Mouse (Mus musculus): ENCODE results near the gene Pla2g4b. TPM values are rescaled to one million over a fixed set of nuclear protein-coding genes. Genes with fewer than 3 reads are reported as not detected.

Gene Pla2g4b
- 1 to 10 TPM in 1 of 2 experiments, under 1 TPM in 1; 0.72 to 1.7 TPM for total RNA-seq (2021)
- long read RNA-seq, experiment 1: 0 reads
- long read RNA-seq, experiment 2: 0 reads

GRCm38 (mm10) chr2:120032726-120033467, at the start of gene Pla2g4b:
TSS of gene Pla2g4b (plus strand) at chr2:120033417.
- DNase-seq: no peak

- DNase-seq: no peak
These were observed 47.3 kb upstream of the Pla2g4b start for GRCm38 (mm10) chr2:119985871-119986270.

- DNase-seq: no peak
These were observed 46.8 kb upstream of the Pla2g4b start for GRCm38 (mm10) chr2:119986369-119986768.

GRCm38 (mm10) chr2:119987441-119987840, 45.8 kb upstream of the Pla2g4b start:
- no peak for DNase-seq

- DNase-seq: no peak
These were observed 44.3 kb upstream of the Pla2g4b start for GRCm38 (mm10) chr2:119988952-119989351.

GRCm38 (mm10) chr2:119990881-119991280, 42.3 kb upstream of the Pla2g4b start:
- no peak for DNase-seq

- peak in 1 of 2 experiments; percentile 33 for DNase-seq
These were observed 40.9 kb upstream of the Pla2g4b start for GRCm38 (mm10) chr2:119992349-119992748.

GRCm38 (mm10) chr2:119993515-119993914, 39.7 kb upstream of the Pla2g4b start:
- no peak for DNase-seq

- DNase-seq: no peak
These were observed 38.4 kb upstream of the Pla2g4b start for GRCm38 (mm10) chr2:119994839-119995238.

GRCm38 (mm10) chr2:119995391-119996281, 37.6 kb upstream of the Pla2g4b start:
- peak; percentile 43 to 48 for DNase-seq

- peak in 1 of 2 experiments; percentile 39 for DNase-seq
These were observed 35.9 kb upstream of the Pla2g4b start for GRCm38 (mm10) chr2:119997354-119997753.

- no peak for DNase-seq
These were observed 33.5 kb upstream of the Pla2g4b start for GRCm38 (mm10) chr2:119999731-120000130.

- DNase-seq: no peak
These were observed 32.2 kb upstream of the Pla2g4b start for GRCm38 (mm10) chr2:120000882-120001584.

GRCm38 (mm10) chr2:120001956-120002355, 31.3 kb upstream of the Pla2g4b start:
- DNase-seq: no peak

- DNase-seq: no peak
These were observed 29.2 kb upstream of the Pla2g4b start for GRCm38 (mm10) chr2:120003970-120004369.

- DNase-seq: no peak
These were observed 26.5 kb upstream of the Pla2g4b start for GRCm38 (mm10) chr2:120006696-120007095.

- DNase-seq: no peak
These were observed 25.5 kb upstream of the Pla2g4b start for GRCm38 (mm10) chr2:120007680-120008210.

GRCm38 (mm10) chr2:120008672-120009071, 24.5 kb upstream of the Pla2g4b start:
- peak in 1 of 2 experiments; percentile 37 for DNase-seq

- DNase-seq: peak; percentile 51 to 76
These were observed 21.6 kb upstream of the Pla2g4b start for GRCm38 (mm10) chr2:120011462-120012200.

GRCm38 (mm10) chr2:120012924-120013323, 20.3 kb upstream of the Pla2g4b start:
- no peak for DNase-seq

- DNase-seq: no peak
These were observed 19.3 kb upstream of the Pla2g4b start for GRCm38 (mm10) chr2:120013831-120014486.

All from heart, adult 18-20 months (tissue).